Mouse (Mus musculus) brain, embryonic 14.5 days (tissue): ENCODE results near the gene Ctf1.

ENCODE experiments used
- CTCF ChIP-seq: fragments of 200-500 bp; IDR thresholded peaks from 2 replicates; pipeline ENCODE4 v1.5.1; 2012; ENCODE audit warnings: inconsistent platforms, mild to moderate bottlenecking, moderate library complexity, borderline replicate concordance; ENCODE audit not compliant: insufficient read depth, insufficient read length; ENCODE audit errors: extremely low read depth
- POLR2A ChIP-seq: fragments of 200-500 bp; IDR thresholded peaks from 2 replicates; pipeline ENCODE4 v1.6.1; 2012; ENCODE audit warnings: mild to moderate bottlenecking, inconsistent platforms, borderline replicate concordance; ENCODE audit not compliant: poor library complexity, insufficient read depth, insufficient read length, severe bottlenecking; ENCODE audit errors: extremely low read depth

DNA sequence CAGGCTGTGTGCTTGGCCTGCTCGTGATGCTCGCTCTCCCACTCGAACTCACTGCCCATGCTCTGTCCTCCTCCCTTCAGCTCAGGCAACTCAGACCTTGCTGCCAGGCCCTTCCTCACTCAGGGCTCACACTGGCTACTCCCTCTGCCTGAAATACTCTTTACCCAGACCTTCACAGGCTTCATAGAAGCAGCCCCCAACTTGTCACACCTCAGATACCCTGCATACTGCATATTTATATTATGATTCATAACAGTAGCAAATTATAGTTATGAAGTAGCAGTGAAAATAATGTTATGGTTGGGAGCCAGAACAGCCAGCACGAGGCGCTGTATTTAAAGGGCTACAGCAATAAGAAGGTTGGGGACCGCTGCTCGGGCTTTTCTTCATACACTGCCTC lies 23.6 kb upstream of the Ctf1 start:
- no peak for TF ChIP-seq CTCF
- TF ChIP-seq POLR2A, result no peak
